Mouse (Mus musculus) left cerebral cortex, postnatal 14 days (tissue): Measurements from ENCODE around the gene Bcar3. TPM values are rescaled to one million over a fixed set of nuclear protein-coding genes. Genes with fewer than 3 reads are reported as not detected.

ENCODE experiments used
- DNase-seq, 2 experiments: peaks; one replicate each; pipeline ENCODE4 v3.0.0; 2021 to 2022; ENCODE audit warnings: low spot score in 2 of 2, mixed read lengths in 1 of 2
- intact Hi-C: fragments of 180-260 bp; cut with DNase I; formaldehyde crosslinking; loops from one replicate; pipeline ENCODE4 v1.15.1; 2025
- total RNA-seq, 2 experiments: library from RNA; stranded (reverse); gene quantifications; 2 replicates each; pipeline ENCODE4 v1.2.3; 2021

Gene Bcar3
- total RNA-seq, 2 experiments from 2014 or later: 15.1 to 16.2 TPM

DNA sequence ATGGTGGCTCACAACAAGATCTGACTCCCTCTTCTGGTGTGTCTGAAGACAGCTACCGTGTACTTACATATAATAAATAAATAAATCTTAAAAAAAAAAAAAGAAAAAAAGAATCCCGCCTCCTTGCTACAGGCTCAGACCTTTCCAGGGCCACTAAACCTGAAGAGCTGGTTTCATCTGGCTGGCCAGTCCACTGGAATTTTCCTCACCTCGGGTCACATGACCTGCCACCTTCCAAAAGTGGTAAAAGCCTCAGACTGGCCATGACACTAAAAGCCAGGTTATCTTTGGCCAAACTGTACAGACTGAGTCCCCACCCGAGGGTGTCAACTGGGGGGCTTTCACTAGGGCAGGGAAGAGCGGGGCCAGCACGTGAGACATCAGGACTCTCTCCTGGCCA lies 29.9 kb downstream of the Bcar3 start:
- intact Hi-C loops: no loop called here
- DNase-seq: no peak

DNA sequence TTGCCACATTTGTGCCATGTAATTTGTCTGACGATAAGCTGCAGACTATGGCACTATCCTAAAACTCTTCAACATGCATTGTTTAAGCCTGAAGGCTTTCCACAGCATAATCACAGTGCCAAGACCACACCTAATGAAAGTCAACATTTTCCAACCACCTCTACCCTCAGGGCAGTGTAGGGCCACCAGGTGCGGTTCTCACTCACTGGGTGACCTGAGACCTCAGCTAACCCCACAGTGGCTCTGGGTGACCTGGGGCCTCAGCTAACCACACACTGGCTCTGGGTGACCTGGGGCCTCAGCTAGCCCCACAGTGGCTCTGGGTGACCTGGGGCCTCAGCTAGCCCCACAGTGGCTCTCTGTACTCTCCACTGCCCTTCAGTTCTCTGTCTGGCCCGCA lies 30.6 kb downstream of the Bcar3 start:
- intact Hi-C loops: no loop called here
- DNase-seq: no peak

DNA sequence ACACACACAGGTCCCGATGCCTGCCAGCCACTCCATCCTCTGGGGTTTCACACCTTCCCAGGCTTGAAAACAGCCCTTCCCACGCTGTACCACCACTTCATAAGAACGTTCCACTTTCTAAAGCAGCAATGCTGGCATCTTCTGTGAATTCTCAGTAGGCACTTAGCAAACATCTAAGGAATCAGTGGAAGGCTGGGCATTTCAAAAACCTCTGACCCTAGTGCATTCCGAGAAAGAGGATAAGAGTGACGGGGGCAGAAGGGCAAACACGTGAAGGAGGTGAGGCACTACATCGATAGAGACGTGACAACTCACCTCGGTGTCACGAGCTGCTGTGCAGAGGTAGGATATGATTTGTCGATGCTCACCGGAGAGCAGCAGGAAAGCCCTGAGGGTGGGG lies 36.5 kb downstream of the Bcar3 start:
- DNase-seq: no peak
- intact Hi-C loops: no loop called here

DNA sequence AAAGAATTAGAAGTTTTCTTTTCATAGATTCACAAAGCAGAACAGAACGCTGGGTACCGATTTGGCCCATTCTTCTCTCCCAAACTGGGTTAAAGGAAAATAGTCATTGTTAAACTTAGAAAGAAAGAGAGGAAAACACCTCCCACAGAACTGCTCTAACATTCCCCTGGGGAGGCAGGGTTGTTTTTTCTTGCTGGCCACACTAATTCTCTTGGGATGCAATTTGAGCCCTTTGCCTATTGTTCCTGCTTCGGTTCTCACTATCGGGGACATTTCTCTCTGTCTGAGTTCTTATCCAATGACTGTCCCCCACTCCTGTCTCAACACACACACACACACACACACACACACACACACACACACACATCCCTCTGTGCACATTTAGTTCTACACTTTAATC lies 39.6 kb downstream of the Bcar3 start:
- intact Hi-C loops: no loop called here
- no peak for DNase-seq

DNA sequence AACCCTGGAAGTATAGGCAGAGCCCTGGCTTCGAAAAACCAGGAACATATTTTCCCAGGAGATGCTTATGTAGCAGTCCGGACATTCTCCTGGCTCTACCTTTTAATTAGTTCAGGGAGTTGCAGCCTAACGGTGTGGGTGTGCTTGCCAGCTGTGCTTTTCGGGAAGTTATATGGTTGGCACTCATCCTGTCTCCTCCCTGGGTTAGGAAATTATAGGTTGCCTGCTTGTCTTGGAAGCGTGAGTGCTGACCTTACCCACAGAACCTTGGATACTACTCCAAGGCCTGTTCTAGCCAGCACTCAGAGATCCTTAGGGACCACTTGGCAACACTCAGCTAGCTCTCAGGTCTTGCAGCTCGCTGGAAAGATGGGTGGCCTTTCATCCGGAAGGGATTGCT lies 40.0 kb downstream of the Bcar3 start:
- intact Hi-C loops: no loop called here
- no peak for DNase-seq

DNA sequence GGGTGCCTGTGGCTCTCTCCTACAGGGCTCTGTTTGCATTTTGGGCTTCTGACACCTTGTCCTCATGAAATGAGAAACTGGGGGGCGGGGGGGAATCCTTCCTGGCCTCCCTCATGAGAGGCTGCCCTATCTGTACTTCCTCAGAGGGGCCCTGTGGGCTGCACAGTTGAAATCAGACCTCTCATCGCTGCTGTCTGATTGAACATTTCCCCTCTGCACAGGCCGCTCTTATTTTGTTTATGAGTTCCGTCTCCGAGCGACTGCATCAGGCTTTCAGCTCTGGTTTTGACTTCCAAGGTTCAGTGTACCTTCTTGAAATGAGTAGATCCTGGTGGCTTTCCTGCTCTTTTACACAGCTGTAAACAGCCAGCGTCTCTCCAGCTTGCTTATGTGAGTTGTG lies 40.4 kb downstream of the Bcar3 start:
- DNase-seq: no peak
- intact Hi-C loops: no loop called here

DNA sequence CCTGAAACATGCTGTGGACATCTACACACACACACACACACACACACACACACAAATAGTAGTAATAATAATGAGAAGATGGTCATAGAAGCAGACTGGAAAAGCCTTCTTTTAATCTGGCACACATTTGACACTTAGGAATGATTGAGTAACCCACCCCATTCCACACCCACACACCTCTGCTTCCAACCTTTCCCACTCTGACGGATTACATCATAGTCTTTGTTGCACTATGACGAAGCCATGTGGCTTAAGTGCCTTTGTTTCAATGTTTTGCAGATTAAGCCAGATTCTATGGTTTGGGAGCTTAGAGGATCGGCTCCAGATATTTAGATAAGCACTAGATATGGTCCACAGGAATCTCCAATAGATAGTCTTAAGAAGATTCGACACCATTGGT lies 42.1 kb downstream of the Bcar3 start:
- intact Hi-C loops: no loop called here
- no peak for DNase-seq

DNA sequence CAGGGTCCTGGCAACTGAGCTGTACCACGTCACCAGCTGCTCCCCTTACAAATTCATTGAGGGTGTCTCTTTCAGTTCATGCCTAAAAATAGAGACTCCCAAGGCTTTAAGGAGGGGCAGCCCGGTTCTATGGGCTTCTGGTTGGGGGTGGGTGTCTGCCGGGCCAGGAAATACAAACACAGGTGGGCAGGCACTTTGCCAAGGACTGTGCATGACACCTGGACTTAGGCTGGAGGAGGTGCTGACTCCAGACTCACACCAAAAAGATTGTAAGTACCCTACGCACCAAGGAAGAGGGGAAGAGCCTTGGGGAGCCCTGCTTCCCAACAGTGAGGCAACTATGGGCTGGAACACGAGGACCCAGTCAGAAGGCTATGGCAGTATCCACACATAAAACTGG lies 44.1 kb downstream of the Bcar3 start:
- intact Hi-C loops: no loop called here
- DNase-seq: no peak

DNA sequence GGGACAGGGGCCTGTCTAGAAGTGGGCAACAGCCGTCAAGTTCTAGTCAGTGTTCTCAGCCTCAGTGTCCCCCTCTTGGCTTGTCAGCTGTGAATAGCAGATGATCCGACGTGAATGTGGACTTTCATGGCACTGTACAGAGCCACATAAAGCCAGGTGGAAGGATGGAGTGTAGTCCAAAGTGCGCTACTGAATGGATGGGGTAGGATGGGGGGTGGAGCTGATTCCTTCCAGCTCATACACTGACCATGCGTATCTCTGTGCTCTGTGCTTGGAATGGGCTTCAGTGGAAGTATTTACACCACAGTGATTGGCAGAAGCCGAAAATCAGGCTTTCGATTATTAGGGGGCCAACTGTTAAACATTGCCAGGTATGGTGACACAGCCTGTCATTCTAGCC lies 45.0 kb downstream of the Bcar3 start:
- intact Hi-C loops: no loop called here

DNA sequence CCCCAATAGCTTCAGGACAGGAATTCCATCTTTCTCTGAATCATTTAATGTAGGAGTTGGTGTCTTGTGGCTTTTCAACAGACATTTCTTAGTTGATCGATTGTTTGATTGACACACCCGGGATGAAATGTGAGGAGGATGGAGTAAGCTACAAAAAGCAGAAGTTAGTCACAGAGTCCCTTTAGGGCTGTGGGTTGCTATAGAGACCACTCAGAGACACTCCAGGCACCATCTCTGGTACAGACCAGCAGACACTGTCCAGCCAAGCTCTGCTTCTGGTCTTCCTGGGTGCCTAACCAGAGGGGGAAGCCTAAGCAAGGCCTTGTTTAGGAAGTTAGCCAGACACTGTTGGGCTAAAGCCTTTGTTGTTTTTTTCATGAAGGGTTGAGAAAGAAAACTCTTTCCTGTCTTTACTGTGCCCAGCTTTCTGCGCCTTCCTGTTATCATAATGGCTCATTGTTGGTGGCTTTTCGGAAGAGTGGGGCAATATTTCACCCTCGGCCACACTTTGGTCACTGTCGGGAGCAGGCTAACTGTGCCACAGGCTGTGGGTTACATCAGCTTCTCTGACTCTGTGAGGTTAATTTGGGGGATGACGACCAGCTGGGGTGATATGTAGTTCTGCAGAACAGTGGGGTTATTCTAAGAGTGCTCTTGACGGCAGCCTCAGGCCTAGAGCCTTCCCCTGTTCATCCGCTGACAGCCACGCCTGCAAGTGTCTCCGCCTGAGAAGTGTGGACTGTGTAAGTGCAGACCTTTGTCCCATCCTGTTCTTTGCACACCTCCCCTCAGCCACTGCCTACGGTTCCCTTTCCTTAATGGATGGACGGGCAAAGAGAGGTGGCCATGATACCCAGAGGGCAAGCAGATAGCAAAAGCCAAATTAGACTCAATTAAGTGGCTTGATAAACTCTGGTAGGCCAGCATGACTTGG lies 46.5 kb downstream of the Bcar3 start:
- DNase-seq: no peak
- intact Hi-C loops: no loop called here

More for the DNA sequence above, 45.0 kb downstream of the Bcar3 start:
- DNase-seq: no peak

DNA sequence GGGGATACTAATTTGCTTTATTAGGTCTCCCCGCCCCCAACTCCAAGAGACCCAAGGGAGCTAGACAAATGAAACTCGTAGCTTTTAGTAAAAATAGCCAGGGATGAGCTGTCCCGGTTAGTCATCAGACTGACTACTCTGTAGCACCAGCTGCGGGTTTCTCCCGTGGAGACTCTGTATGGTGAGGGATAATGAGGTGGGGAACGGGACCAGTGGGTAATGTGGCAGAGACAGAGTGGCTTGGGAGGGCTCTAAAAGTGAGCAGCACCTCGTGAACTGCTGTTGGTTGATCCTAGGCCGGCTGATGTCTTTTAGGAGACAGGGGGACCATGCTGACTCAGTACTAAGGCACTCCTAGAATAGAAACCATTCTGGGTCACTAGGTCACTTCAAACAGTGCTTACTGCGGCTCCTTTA lies 49.5 kb downstream of the Bcar3 start:
- DNase-seq: peak in 1 of 2 experiments; percentile 15
- intact Hi-C loops: no loop called here

DNA sequence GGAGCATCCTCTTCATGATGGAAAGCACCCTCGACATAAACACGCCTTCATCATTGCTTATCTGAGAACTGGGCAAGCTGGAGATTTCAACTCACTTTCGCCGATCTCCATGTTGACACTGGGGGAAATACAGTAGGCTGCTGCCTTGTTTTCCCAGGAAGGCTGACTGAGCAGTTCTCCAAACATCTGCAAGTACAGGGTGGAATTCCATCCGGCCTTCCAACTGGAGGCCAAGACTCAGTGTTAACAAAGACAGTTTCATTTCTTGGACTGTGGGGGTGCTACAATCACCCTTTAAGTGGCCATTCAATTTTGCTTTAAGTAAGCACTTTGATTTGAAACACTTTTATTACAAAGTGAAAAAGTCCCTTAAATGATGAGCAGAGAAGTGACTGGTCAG lies 50.4 kb downstream of the Bcar3 start:
- no peak for DNase-seq
- intact Hi-C loops: no loop called here

DNA sequence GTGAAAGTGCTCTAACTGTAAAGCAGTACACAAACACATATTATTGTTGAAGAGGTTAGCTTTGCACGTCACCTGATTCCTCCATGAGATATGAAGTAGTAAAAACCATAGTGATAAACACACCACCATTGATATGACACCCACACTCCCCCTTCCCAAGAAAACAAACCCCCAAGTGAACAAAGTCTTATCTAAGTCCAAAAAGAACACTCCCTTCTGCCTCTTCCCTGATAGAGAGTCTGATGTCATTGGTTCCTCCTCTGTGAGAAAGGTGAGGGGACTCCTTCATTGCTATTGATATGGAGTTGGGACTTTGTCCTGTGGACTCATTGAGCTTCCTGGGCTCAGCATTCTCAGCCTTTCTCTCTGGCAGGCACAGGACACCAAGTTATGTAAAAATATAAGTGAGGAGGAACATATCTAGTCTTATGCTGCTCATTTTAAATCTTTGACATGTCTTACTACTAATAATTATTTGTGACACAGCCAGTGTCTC lies 52.1 kb downstream of the Bcar3 start:
- DNase-seq: no peak
- intact Hi-C loops: no loop called here

DNA sequence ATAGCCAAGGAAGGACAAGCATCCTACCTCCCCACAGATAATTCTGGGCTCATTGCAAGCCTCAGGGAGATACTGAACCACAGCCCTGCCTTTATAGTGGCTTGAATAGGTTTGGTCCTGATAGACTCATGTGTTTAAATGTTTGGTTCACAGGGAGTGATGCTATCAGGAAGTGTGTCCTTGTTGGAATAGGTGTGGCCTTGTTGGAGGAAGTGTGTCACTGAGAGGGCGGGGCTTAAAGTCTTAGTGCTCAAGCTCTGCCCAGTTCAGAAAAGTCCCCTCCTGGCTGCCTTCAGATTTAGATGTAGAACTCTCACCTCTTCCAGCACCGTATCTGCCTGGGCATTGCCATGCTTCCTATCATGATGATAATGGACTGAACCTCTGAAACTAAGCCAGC lies 52.7 kb downstream of the Bcar3 start:
- intact Hi-C loops: no loop called here
- no peak for DNase-seq

DNA sequence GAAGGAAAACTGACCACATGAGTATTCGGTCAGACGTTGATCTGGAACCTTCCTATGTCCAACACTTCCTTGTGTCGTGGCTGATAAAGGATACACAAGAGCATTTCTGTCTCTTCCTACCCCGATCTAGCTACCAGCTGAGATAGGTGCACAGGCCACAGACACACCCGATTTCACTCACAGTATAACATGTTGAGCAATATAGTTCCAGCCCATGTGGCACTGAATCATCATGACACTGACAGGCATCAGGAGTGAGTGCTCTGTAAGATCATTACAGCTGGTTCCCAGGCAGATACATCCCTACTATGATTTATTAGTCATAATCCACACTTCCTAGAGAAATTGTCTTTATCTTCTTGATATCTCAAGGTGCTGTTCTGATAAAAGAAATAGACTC lies 54.7 kb downstream of the Bcar3 start:
- no peak for DNase-seq
- intact Hi-C loops: no loop called here

DNA sequence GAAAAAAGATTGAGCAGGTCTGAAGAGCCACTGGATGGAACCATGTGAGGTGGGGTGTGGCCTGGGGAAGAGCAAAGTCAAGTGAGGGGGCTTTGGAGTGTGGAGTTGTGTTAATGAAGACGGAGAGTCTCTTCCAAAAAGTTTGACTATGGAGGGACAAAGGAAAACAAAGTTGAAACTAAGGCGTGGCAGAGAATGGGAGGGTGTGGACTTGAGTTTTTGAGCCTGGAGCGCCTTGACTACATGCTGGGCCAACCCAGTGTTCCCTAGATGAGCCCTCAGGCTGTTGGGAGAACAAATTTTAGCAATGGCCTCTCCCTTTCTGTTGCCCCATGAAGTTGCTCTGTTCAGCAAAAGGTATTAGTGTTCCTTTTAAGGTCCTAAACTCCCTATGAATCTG lies 58.9 kb downstream of the Bcar3 start:
- intact Hi-C loops: no loop called here
- no peak for DNase-seq

DNA sequence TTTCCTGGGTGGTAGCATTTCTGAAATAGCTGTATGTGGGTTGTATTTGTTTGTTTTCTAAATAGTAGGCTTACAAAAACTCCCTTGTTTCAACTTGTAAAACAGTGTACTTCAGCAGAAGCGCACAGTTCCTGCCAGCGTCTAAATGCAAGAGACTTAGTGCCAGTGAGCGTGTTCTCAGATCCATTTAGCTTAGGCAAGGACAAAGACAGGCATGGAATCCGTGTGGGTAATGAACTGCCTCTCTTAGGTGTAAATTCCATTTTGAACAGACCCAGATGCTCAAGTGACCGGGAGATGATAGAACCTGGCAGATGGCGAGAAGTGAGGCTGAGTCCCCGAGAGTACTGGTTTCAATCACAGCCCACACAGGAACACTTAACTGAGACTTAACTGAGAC lies 65.5 kb downstream of the Bcar3 start:
- intact Hi-C loops: no loop called here

DNA sequence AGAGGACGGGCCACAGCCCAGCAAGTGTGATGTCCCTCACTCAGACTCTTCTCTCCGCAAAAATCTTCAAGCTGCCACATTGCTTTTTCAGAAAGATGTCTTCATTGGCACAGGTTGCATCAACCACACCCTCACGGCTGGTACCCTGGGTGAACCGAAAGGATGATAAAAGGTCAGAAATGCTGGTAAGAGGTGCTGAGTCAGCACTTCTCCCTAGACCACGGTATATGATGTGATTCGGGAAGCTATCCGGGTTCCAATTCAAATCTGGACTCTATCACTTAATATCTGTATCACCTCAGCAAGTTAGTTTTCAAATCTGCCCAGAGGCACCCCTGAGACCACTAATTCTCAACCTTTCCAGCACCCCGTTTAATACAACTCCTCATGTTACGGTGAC lies 66.0 kb downstream of the Bcar3 start:
- DNase-seq: no peak
- intact Hi-C loops: no loop called here

More for the DNA sequence above, 65.5 kb downstream of the Bcar3 start:
- peak; percentile 16 to 39 for DNase-seq

DNA sequence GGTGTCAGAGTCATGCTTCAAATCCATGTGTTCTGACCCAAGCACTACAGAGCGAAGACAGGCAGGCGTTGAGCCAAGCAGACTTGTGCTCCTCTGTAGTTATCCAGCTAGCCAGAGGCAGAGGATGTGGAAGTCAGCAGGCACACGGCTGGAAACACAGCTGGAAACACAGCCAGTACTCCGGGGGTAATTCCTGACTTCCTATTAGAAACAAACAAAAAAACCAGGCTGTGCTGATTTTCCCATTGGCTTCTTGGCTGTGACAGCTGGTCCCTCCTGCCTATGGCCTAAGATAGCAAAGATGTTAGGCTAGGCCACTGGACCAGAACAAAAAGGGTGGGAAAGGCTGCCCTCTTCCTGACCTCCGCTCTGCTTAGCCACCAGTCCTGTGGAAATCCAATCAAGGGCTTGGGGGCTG lies 66.8 kb downstream of the Bcar3 start:
- DNase-seq: no peak
- intact Hi-C loops: no loop called here

DNA sequence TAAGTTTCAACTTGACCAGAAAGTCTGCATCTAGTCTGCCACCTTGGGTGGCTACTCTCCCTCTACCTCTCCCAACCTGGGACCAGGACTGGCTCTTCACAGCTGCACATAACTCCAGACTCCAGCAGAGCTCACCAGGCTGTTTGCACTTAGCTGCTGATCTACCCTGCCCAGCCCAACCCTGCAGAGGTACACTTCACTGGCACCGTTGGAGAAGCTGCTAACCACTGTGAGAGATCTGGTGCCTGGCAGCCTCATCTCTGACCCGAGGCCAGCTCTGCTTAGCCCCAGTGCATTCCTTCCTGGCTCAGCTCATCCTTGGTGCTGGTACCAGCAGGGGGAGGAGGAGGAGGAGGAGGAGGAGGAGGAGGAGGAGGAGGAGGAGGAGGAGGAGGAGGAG lies 68.8 kb downstream of the Bcar3 start:
- intact Hi-C loops: no loop called here

DNA sequence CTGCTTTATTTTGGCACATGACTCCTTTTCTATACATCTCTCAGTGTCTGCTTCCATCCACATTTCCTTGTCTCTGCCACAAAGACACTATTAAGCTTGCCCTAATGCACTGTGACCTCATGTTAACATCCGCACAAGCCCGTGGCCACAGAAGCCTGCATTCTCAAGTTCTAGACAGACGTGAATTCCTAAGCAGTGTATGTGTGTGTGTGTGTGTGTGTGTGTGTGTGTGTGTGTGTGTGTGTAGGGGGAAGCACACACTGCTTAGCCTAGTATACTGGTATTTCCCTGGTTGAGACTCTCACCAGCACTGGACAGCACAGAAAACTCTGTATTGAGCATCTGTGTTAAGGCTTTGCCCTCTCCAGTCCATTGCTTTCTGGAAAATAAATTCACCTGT lies 70.6 kb downstream of the Bcar3 start:
- DNase-seq: no peak
- intact Hi-C loops: no loop called here

More for the DNA sequence above, 68.8 kb downstream of the Bcar3 start:
- DNase-seq: no peak
